Mouse (Mus musculus): ENCODE results near the gene Doc2g. TPM values are rescaled to one million over a fixed set of nuclear protein-coding genes. Genes with fewer than 3 reads are reported as not detected.
A peak's percentile ranks its signal among the peaks of the same experiment; 100 is the strongest.

The Doc2g gene
- polyA plus RNA-seq, 2 experiments: 0.25 to 1.8 TPM

GRCm38 (mm10) chr19:4000949-4001525 lies 2.1 kb upstream of the Doc2g start:
- H3K9me3 ChIP-seq (ENCODE audit: control insufficient read depth, low read length): no peaks in the 10 kb centered on the region
- peaks cover 2 to 10% of the 10 kb centered on the region in 2 experiments; a peak in 2 of 4 replicates for H3K4me1 ChIP-seq (replicated peaks; ENCODE audit: control insufficient read depth in 2 of 2, insufficient read depth in 2 of 2, low read length in 1 of 2)
- TF ChIP-seq EP300 (IDR thresholded peaks at IDR 0.05; ENCODE audit: low read depth) (no peak), CTCF (IDR thresholded peaks at IDR 0.05; ENCODE audit: low read depth) (no peak)
- H3K4me3 ChIP-seq (ENCODE audit: insufficient read depth in 1 of 2, low read depth in 2 of 2, low read length in 2 of 2): peak overlapping the region; percentile 70 to 75
- peaks cover 2% of the 10 kb centered on the region; the same call in 1 of the 2 replicates for H3K36me3 ChIP-seq (replicated peaks; ENCODE audit: control insufficient read depth, insufficient read depth, low read depth)
- 24% methylated on average over 17 of the region's 17 CpGs for WGBS (ENCODE audit: insufficient replicate concordance)
- peak overlapping the region; percentile 77 for H3K9ac ChIP-seq (replicated peaks)
- H3K27ac ChIP-seq: peak overlapping the region; percentile 82
- no peaks in the 10 kb centered on the region for H3K27me3 ChIP-seq (ENCODE audit: control insufficient read depth, insufficient read depth, low read length)
- peak overlapping the region; percentile 72 for H3K4me2 ChIP-seq (ENCODE audit: low read depth)
- no peak for DNase-seq (ENCODE audit: low read depth in 3 of 3, low spot score in 3 of 3)
- ATAC-seq (ENCODE audit: insufficient read depth): peak; percentile 15; the same call in 1 of the 2 replicates

- TF ChIP-seq CTCF (IDR thresholded peaks at IDR 0.05; ENCODE audit: low read depth): no peak
- TF ChIP-seq EP300 (IDR thresholded peaks at IDR 0.05; ENCODE audit: low read depth): no peak
- 80% methylated on average over 5 of the region's 5 CpGs for WGBS (ENCODE audit: insufficient replicate concordance)
- Histone ChIP-seq H3K4me3 (ENCODE audit: insufficient read depth in 1 of 2, low read depth in 2 of 2, low read length in 2 of 2) (no peak overlapping the region), H3K4me2 (ENCODE audit: low read depth) (no peak overlapping the region), H3K9ac (replicated peaks) (no peak overlapping the region), H3K27ac (no peak overlapping the region), H3K27me3 (ENCODE audit: control insufficient read depth, insufficient read depth, low read length) (no peaks in the 10 kb centered on the region), H3K4me1 (replicated peaks; ENCODE audit: control insufficient read depth in 2 of 2, insufficient read depth in 2 of 2, low read length in 1 of 2) (peaks cover 2 to 10% of the 10 kb centered on the region in 2 experiments; a peak in 2 of 4 replicates), H3K9me3 (ENCODE audit: control insufficient read depth, low read length) (no peaks in the 10 kb centered on the region), H3K36me3 (replicated peaks; ENCODE audit: control insufficient read depth, insufficient read depth, low read depth) (peaks cover 3% of the 10 kb centered on the region)
- no peak for DNase-seq (ENCODE audit: low read depth in 3 of 3, low spot score in 3 of 3)
- no peak for ATAC-seq (ENCODE audit: insufficient read depth)
Observed at GRCm38 (mm10) chr19:4001752-4002151, 1.4 kb upstream of the Doc2g start.

GRCm38 (mm10) chr19:4003641-4004040 lies 528 bp downstream of the Doc2g start:
- no peaks in the 10 kb centered on the region for H3K9me3 ChIP-seq (ENCODE audit: control insufficient read depth, low read length)
- H3K9ac ChIP-seq (replicated peaks): no peak overlapping the region
- peaks cover 2 to 10% of the 10 kb centered on the region in 2 experiments; a peak in 2 of 4 replicates for H3K4me1 ChIP-seq (replicated peaks; ENCODE audit: control insufficient read depth in 2 of 2, insufficient read depth in 2 of 2, low read length in 1 of 2)
- TF ChIP-seq EP300 (IDR thresholded peaks at IDR 0.05; ENCODE audit: low read depth): no peak
- no peak for TF ChIP-seq CTCF (IDR thresholded peaks at IDR 0.05; ENCODE audit: low read depth)
- H3K36me3 ChIP-seq (replicated peaks; ENCODE audit: control insufficient read depth, insufficient read depth, low read depth): peaks cover 22% of the 10 kb centered on the region
- no peak for ATAC-seq (ENCODE audit: insufficient read depth)
- no peak overlapping the region for H3K4me3 ChIP-seq (ENCODE audit: insufficient read depth in 1 of 2, low read depth in 2 of 2, low read length in 2 of 2)
- DNase-seq (ENCODE audit: low read depth in 3 of 3, low spot score in 3 of 3): no peak
- H3K4me2 ChIP-seq (ENCODE audit: low read depth): no peak overlapping the region
- no peak overlapping the region for H3K27ac ChIP-seq
- 56% methylated on average over 12 of the region's 12 CpGs for WGBS (ENCODE audit: insufficient replicate concordance)
- no peaks in the 10 kb centered on the region for H3K27me3 ChIP-seq (ENCODE audit: control insufficient read depth, insufficient read depth, low read length)

GRCm38 (mm10) chr19:4004331-4004730 lies 1.2 kb downstream of the Doc2g start:
- no peak overlapping the region for H3K4me3 ChIP-seq (ENCODE audit: insufficient read depth in 1 of 2, low read depth in 2 of 2, low read length in 2 of 2)
- H3K27ac ChIP-seq: no peak overlapping the region
- DNase-seq (ENCODE audit: low read depth in 3 of 3, low spot score in 3 of 3): no peak
- peaks cover 2 to 8% of the 10 kb centered on the region in 2 experiments; a peak in 2 of 4 replicates for H3K4me1 ChIP-seq (replicated peaks; ENCODE audit: control insufficient read depth in 2 of 2, insufficient read depth in 2 of 2, low read length in 1 of 2)
- H3K4me2 ChIP-seq (ENCODE audit: low read depth): no peak overlapping the region
- no peak for TF ChIP-seq EP300 (IDR thresholded peaks at IDR 0.05; ENCODE audit: low read depth)
- no peak for TF ChIP-seq CTCF (IDR thresholded peaks at IDR 0.05; ENCODE audit: low read depth)
- no peaks in the 10 kb centered on the region for H3K9me3 ChIP-seq (ENCODE audit: control insufficient read depth, low read length)
- H3K36me3 ChIP-seq (replicated peaks; ENCODE audit: control insufficient read depth, insufficient read depth, low read depth): peaks cover 28% of the 10 kb centered on the region
- no peak overlapping the region for H3K9ac ChIP-seq (replicated peaks)
- no peak for ATAC-seq (ENCODE audit: insufficient read depth)
- no peaks in the 10 kb centered on the region for H3K27me3 ChIP-seq (ENCODE audit: control insufficient read depth, insufficient read depth, low read length)
- 75% methylated on average over 15 of the region's 15 CpGs for WGBS (ENCODE audit: insufficient replicate concordance)

- no peak for ATAC-seq (ENCODE audit: insufficient read depth)
- no peak for DNase-seq (ENCODE audit: low read depth in 3 of 3, low spot score in 3 of 3)
- TF ChIP-seq EP300 (IDR thresholded peaks at IDR 0.05; ENCODE audit: low read depth) (no peak), CTCF (IDR thresholded peaks at IDR 0.05; ENCODE audit: low read depth) (no peak)
Observed at GRCm38 (mm10) chr19:4005091-4005490, 2.0 kb downstream of the Doc2g start.

More at GRCm38 (mm10) chr19:4005091-4005490, 2.0 kb downstream of the Doc2g start:
- no peaks in the 10 kb centered on the region for H3K27me3 ChIP-seq (ENCODE audit: control insufficient read depth, insufficient read depth, low read length)
- H3K4me1 ChIP-seq (replicated peaks; ENCODE audit: control insufficient read depth in 2 of 2, insufficient read depth in 2 of 2, low read length in 1 of 2): peaks cover 0 to 5% of the 10 kb centered on the region in 2 experiments; a peak in 2 of 4 replicates
- 77% methylated on average over 9 of the region's 9 CpGs for WGBS (ENCODE audit: insufficient replicate concordance)
- no peaks in the 10 kb centered on the region for H3K9me3 ChIP-seq (ENCODE audit: control insufficient read depth, low read length)
- no peak overlapping the region for H3K4me2 ChIP-seq (ENCODE audit: low read depth)
- peaks cover 28% of the 10 kb centered on the region for H3K36me3 ChIP-seq (replicated peaks; ENCODE audit: control insufficient read depth, insufficient read depth, low read depth)
- H3K27ac ChIP-seq: no peak overlapping the region
- no peak overlapping the region for H3K4me3 ChIP-seq (ENCODE audit: insufficient read depth in 1 of 2, low read depth in 2 of 2, low read length in 2 of 2)
- H3K9ac ChIP-seq (replicated peaks): no peak overlapping the region

Data from liver, embryonic 14.5 days (tissue).